Mouse (Mus musculus): ENCODE measurements around the gene Rdh13. TPM values are rescaled to one million over a fixed set of nuclear protein-coding genes. Genes with fewer than 3 reads are reported as not detected.
"Not testable (repeated sequence)": the region's sequence is repeated elsewhere in the genome, so short reads cannot be mapped to it uniquely, and the experiment has no call there.

Gene Rdh13
- polyA plus RNA-seq, 1 experiment = 16.4 TPM

DNA sequence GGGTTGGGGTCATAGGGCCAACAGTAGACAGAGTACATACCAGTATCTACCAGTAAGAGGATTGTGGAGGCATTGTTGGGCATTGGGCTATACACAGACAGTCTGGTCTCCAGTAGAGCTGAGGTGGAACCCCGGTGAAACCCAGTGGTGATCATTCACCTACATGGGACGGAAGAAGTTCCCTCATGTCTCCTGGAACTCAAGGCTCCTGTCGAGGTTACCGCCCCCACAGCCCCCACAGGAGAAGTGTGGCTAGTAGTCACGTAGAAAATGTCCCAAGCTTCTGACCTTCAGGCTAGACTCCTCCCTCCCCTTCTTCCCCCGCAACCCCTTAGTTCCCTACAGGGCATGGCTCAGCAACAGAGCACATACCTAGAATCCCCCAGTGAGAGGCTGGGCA is 25.8 kb downstream of the Rdh13 start:
- Histone ChIP-seq H3K4me3 (no peak overlapping the region), H3K79me2 (ENCODE audit: control insufficient read depth, insufficient read depth) (no peaks in the 10 kb centered on the region)

GRCm38 (mm10) chr7:4412406-4412805 is 33.0 kb downstream of the Rdh13 start:
- not testable (repeated sequence) for H3K4me3 ChIP-seq; H3K36me3 ChIP-seq (ENCODE audit: control insufficient read depth, insufficient read depth); H3ac ChIP-seq (ENCODE audit: control insufficient read depth, insufficient read length); H3K27me3 ChIP-seq (ENCODE audit: control insufficient read depth, insufficient read depth, insufficient read length); H3K79me2 ChIP-seq (ENCODE audit: control insufficient read depth, insufficient read depth); H3K4me2 ChIP-seq (ENCODE audit: low read depth)

More for the DNA sequence above, 25.8 kb downstream of the Rdh13 start:
- no peak overlapping the region for H3K4me2 ChIP-seq (ENCODE audit: low read depth)
- H3K27me3 ChIP-seq (ENCODE audit: control insufficient read depth, insufficient read depth, insufficient read length) = no peaks in the 10 kb centered on the region
- H3ac ChIP-seq (ENCODE audit: control insufficient read depth, insufficient read length) = no peak overlapping the region
- TF ChIP-seq TCF12 (IDR thresholded peaks at IDR 0.05; ENCODE audit: insufficient read depth, poor library complexity, severe bottlenecking) (no peak), POLR2AphosphoS2 (IDR thresholded peaks at IDR 0.05; ENCODE audit: insufficient read length, low read depth) (no peak), E2F4 (IDR thresholded peaks at IDR 0.05; ENCODE audit: insufficient read depth) (no peak), SRF (IDR thresholded peaks at IDR 0.05; ENCODE audit: control insufficient read depth, insufficient read length, low read depth) (no peak), TCF3 (IDR thresholded peaks at IDR 0.05; ENCODE audit: insufficient read length, low read depth) (no peak), MYOD1 (IDR thresholded peaks at IDR 0.05; ENCODE audit: control insufficient read depth in 1 of 3, insufficient read length in 2 of 3, low read depth in 2 of 3) (no peak), CEBPB (IDR thresholded peaks at IDR 0.05; ENCODE audit: insufficient read depth, poor library complexity, severe bottlenecking) (no peak), MYOG (IDR thresholded peaks at IDR 0.05; ENCODE audit: control insufficient read depth in 1 of 3, insufficient read depth in 1 of 3, insufficient read length in 2 of 3, low read depth in 2 of 3) (no peak), POLR2A (IDR thresholded peaks at IDR 0.05; ENCODE audit: insufficient read length, low read depth) (no peak), USF1 (IDR thresholded peaks at IDR 0.05; ENCODE audit: low read depth) (no peak), REST (IDR thresholded peaks at IDR 0.05; ENCODE audit: insufficient read depth, insufficient read length) (no peak), MAX (IDR thresholded peaks at IDR 0.05; ENCODE audit: low read depth) (no peak)
- H3K36me3 ChIP-seq (ENCODE audit: control insufficient read depth, insufficient read depth) = no peaks in the 10 kb centered on the region

DNA sequence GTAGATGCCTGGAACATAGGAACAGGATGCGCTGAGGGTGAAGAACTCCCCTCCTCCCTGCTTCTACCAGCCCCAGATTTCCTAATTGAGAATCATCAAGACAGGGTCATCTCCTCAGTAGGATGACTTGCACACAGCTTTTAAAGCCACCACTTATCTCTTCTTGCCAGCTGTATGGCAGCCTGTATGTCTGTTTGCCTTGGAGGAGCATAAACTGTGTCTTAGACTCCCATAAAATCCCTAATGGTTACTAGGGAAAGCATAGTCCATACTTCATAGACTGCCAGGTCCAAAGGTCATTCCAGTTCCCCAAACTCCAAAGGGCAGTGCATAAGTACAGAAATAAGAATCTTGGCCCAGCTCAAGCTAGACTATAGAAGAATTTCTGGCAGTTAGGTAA is 47.7 kb downstream of the Rdh13 start, which contains the start of gene Gp6:
Gene Gp6 (minus strand): TSS at position 15 of the 400 bp plus-strand sequence.
- Histone ChIP-seq H3K4me3 (no peak within 1 kb of the TSS), H3K79me2 (ENCODE audit: control insufficient read depth, insufficient read depth) (no peaks in the 10 kb centered on the region), H3K4me2 (ENCODE audit: low read depth) (no peak within 1 kb of the TSS), H3ac (ENCODE audit: control insufficient read depth, insufficient read length) (no peak within 1 kb of the TSS), H3K27me3 (ENCODE audit: control insufficient read depth, insufficient read depth, insufficient read length) (no peaks in the 10 kb centered on the region), H3K36me3 (ENCODE audit: control insufficient read depth, insufficient read depth) (no peaks in the 10 kb centered on the region)
- TF ChIP-seq SRF (IDR thresholded peaks at IDR 0.05; ENCODE audit: control insufficient read depth, insufficient read length, low read depth) (no peak), POLR2AphosphoS2 (IDR thresholded peaks at IDR 0.05; ENCODE audit: insufficient read length, low read depth) (no peak), USF1 (IDR thresholded peaks at IDR 0.05; ENCODE audit: low read depth) (no peak), E2F4 (IDR thresholded peaks at IDR 0.05; ENCODE audit: insufficient read depth) (no peak), TCF3 (IDR thresholded peaks at IDR 0.05; ENCODE audit: insufficient read length, low read depth) (no peak), MYOD1 (IDR thresholded peaks at IDR 0.05; ENCODE audit: control insufficient read depth in 1 of 3, insufficient read length in 2 of 3, low read depth in 2 of 3) (no peak), REST (IDR thresholded peaks at IDR 0.05; ENCODE audit: insufficient read depth, insufficient read length) (no peak), CEBPB (IDR thresholded peaks at IDR 0.05; ENCODE audit: insufficient read depth, poor library complexity, severe bottlenecking) (no peak), TCF12 (IDR thresholded peaks at IDR 0.05; ENCODE audit: insufficient read depth, poor library complexity, severe bottlenecking) (no peak), MAX (IDR thresholded peaks at IDR 0.05; ENCODE audit: low read depth) (no peak), POLR2A (IDR thresholded peaks at IDR 0.05; ENCODE audit: insufficient read length, low read depth) (no peak), MYOG (IDR thresholded peaks at IDR 0.05; ENCODE audit: control insufficient read depth in 1 of 3, insufficient read depth in 1 of 3, insufficient read length in 2 of 3, low read depth in 2 of 3) (no peak)

Other genes starting within 250 kb of the Rdh13 start
- gene Lilra5, start 207.9 kb downstream of the Rdh13 start, polyA plus RNA-seq (2012; fragmentation: generic; extraction: Trizol) = not detected
- not detected for gene Ncr1, start 107.9 kb downstream of the Rdh13 start, polyA plus RNA-seq (2012; fragmentation: generic; extraction: Trizol)
- not detected for gene Gp6, start 47.9 kb downstream of the Rdh13 start, polyA plus RNA-seq (2012; fragmentation: generic; extraction: Trizol)
- gene Eps8l1, start 15.0 kb upstream of the Rdh13 start, polyA plus RNA-seq (2012; fragmentation: generic; extraction: Trizol) = 0.12 TPM
- 39.0 TPM for gene Ppp1r12c, start 56.0 kb upstream of the Rdh13 start, polyA plus RNA-seq (2012; fragmentation: generic; extraction: Trizol)
- gene Tnnt1, start 70.7 kb upstream of the Rdh13 start, polyA plus RNA-seq (2012; fragmentation: generic; extraction: Trizol) = 1,403 TPM
- 13.3 TPM for gene Tnni3, start 78.6 kb upstream of the Rdh13 start, polyA plus RNA-seq (2012; fragmentation: generic; extraction: Trizol)
- gene Dnaaf3, start 86.8 kb upstream of the Rdh13 start, polyA plus RNA-seq (2012; fragmentation: generic; extraction: Trizol) = 2.2 TPM
- 0.22 TPM for gene Syt5, start 101.9 kb upstream of the Rdh13 start, polyA plus RNA-seq (2012; fragmentation: generic; extraction: Trizol)
- gene Ptprh, start 158.4 kb upstream of the Rdh13 start, polyA plus RNA-seq (2012; fragmentation: generic; extraction: Trizol) = not detected
- gene Tmem86b, start 185.8 kb upstream of the Rdh13 start, polyA plus RNA-seq (2012; fragmentation: generic; extraction: Trizol) = 2.2 TPM
- 46.1 TPM for gene Ppp6r1, start 213.4 kb upstream of the Rdh13 start, polyA plus RNA-seq (2012; fragmentation: generic; extraction: Trizol)
- 67.5 TPM for gene Hspbp1, start 239.4 kb upstream of the Rdh13 start, polyA plus RNA-seq (2012; fragmentation: generic; extraction: Trizol)
- 7.0 TPM for gene Brsk1, start 245.0 kb upstream of the Rdh13 start, polyA plus RNA-seq (2012; fragmentation: generic; extraction: Trizol)

Measured in myocyte (in vitro differentiated cells).